Comparison of ENCODE assay signal across 8 mouse cellular contexts in genomic region chr14:34154601-34155337, GRCm38 (mm10). TPM values are rescaled to one million over a fixed set of nuclear protein-coding genes. Genes with fewer than 3 reads are reported as not detected.
DNase-seq lines count a peak whose midpoint lies in the region; ATAC-seq and TF ChIP-seq lines count a peak whose summit lies in the region.
"Had no signal": no experiment of that assay in that cellular context is flagged by ENCODE, and none has a peak within 500 bp of the region (broad histone marks: within the 10 kb centered on the region; RNA-seq: fewer than 3 reads in every experiment).

No protein-coding gene starts in this region.

- no peak overlapping the region for H3K4me3 ChIP-seq in ES-Bruce4 (ENCODE audit: low read depth, low read length)
- no peak overlapping the region for H3K4me3 ChIP-seq in layer of hippocampus, adult 2 months
- H3K4me3 ChIP-seq in midbrain, embryonic 11.5 days (ENCODE audit: low read depth, low read length) = no peak overlapping the region
- no peak overlapping the region for H3K4me3 ChIP-seq in stomach, postnatal 0 days (ENCODE audit: low read depth, low read length)

- intact Hi-C loops in heart, postnatal 14 days (cut with DNase I) = loop anchor here (2.0 kb wide), 2 partner anchors 48 to 74 kb away; no protein-coding TSS in a partner anchor

- no peak for TF ChIP-seq EP300 in ES-Bruce4 (IDR thresholded peaks at IDR 0.05; ENCODE audit: insufficient read depth, low read depth, low read length)
- no peak for TF ChIP-seq EP300 in stomach, postnatal 0 days (optimal IDR thresholded peaks at IDR 0.05)

- ATAC-seq in midbrain, embryonic 11.5 days (ENCODE audit: low FRiP score) = peak; percentile 70; the same call in 1 of the 2 replicates
- peak; percentile 83 for ATAC-seq in stomach, postnatal 0 days (ENCODE audit: low FRiP score, low TSS enrichment)

- no peaks in the 10 kb centered on the region for H3K9me3 ChIP-seq in ES-Bruce4 (replicated peaks; ENCODE audit: control insufficient read depth, insufficient read depth, low read length, poor library complexity, severe bottlenecking)
- no peaks in the 10 kb centered on the region for H3K9me3 ChIP-seq in midbrain, embryonic 11.5 days (ENCODE audit: control insufficient read depth, low read length)
- no peaks in the 10 kb centered on the region for H3K9me3 ChIP-seq in stomach, postnatal 0 days (ENCODE audit: control insufficient read depth, low read length)

- WGBS in midbrain, embryonic 11.5 days = 57% methylated on average over 9 of the region's 9 CpGs
- WGBS in stomach, postnatal 0 days = 45% methylated on average over 9 of the region's 9 CpGs

- TF ChIP-seq CTCF in ES-Bruce4 (IDR thresholded peaks at IDR 0.05; ENCODE audit: low read depth, low read length) = peak; percentile 80
- peak; percentile 84 for TF ChIP-seq CTCF in layer of hippocampus, adult 2 months (conservative IDR thresholded peaks at IDR 0.05)
- TF ChIP-seq CTCF in stomach, postnatal 0 days (IDR thresholded peaks at IDR 0.05; ENCODE audit: low read depth) = peak; percentile 90

- no peaks in the 10 kb centered on the region for H3K36me3 ChIP-seq in ES-Bruce4 (ENCODE audit: control insufficient read depth, insufficient read depth, low read length, poor library complexity, severe bottlenecking)
- H3K36me3 ChIP-seq in midbrain, embryonic 11.5 days (ENCODE audit: control insufficient read depth, insufficient read depth, low read length) = no peaks in the 10 kb centered on the region
- no peaks in the 10 kb centered on the region for H3K36me3 ChIP-seq in stomach, postnatal 0 days (ENCODE audit: control insufficient read depth, insufficient read depth, low read length)

- H3K4me2 ChIP-seq in midbrain, embryonic 11.5 days = no peak overlapping the region
- no peak overlapping the region for H3K4me2 ChIP-seq in stomach, postnatal 0 days (replicated peaks; ENCODE audit: low read depth)

- TF ChIP-seq POLR2A in ES-Bruce4 (IDR thresholded peaks at IDR 0.05; ENCODE audit: insufficient read depth, low read length) = no peak

- DNase-seq in WW6 (ENCODE audit: low read depth, low spot score) = peak; percentile 26
- peak; percentile 56 to 61 for DNase-seq in cerebellum, postnatal 36 days
- DNase-seq in heart, postnatal 14 days = peak; percentile 56 to 78
- DNase-seq in layer of hippocampus, adult 2 months (ENCODE audit: low spot score in 2 of 2) = peak; percentile 19 to 64
- DNase-seq in midbrain, embryonic 11.5 days (ENCODE audit: low spot score, missing footprints) = peak; percentile 90
- peak; percentile 65 for DNase-seq in stomach, postnatal 0 days (ENCODE audit: low spot score)

- H3K9ac ChIP-seq in ES-Bruce4 (ENCODE audit: low read depth, poor library complexity, severe bottlenecking) = no peak overlapping the region
- no peak overlapping the region for H3K9ac ChIP-seq in midbrain, embryonic 11.5 days (ENCODE audit: low read length)
- no peak overlapping the region for H3K9ac ChIP-seq in stomach, postnatal 0 days (ENCODE audit: low read length)

- H3K27me3 ChIP-seq in ES-Bruce4 (ENCODE audit: control insufficient read depth, insufficient read depth, low read length, poor library complexity, severe bottlenecking) = no peaks in the 10 kb centered on the region
- H3K27me3 ChIP-seq in midbrain, embryonic 11.5 days (ENCODE audit: control insufficient read depth, insufficient read depth, low read length) = no peaks in the 10 kb centered on the region
- 0 out of 2 replicates have a peak, but pooled peaks cover 3% of the 10 kb centered on the region for H3K27me3 ChIP-seq in stomach, postnatal 0 days (ENCODE audit: control insufficient read depth, insufficient read depth, low read length)

- H3K4me1 ChIP-seq in ES-Bruce4 (ENCODE audit: control insufficient read depth, insufficient read depth, low read length) = no peaks in the 10 kb centered on the region
- H3K4me1 ChIP-seq in midbrain, embryonic 11.5 days (ENCODE audit: control insufficient read depth, insufficient read depth, low read length) = no peaks in the 10 kb centered on the region
- H3K4me1 ChIP-seq in stomach, postnatal 0 days (replicated peaks; ENCODE audit: control insufficient read depth, insufficient read depth) = no peaks in the 10 kb centered on the region; the same call in 1 of the 2 replicates

- H3K27ac ChIP-seq in ES-Bruce4 (ENCODE audit: insufficient read depth, low read length) = no peak overlapping the region
- H3K27ac ChIP-seq in layer of hippocampus, adult 2 months = no peak overlapping the region
- H3K27ac ChIP-seq in midbrain, embryonic 11.5 days (ENCODE audit: low read depth, low read length) = no peak overlapping the region
- no peak overlapping the region for H3K27ac ChIP-seq in stomach, postnatal 0 days (replicated peaks)

RNA-seq across cellular contexts. Expression of gene Npy4r, which starts 2.5 kb away (rescaled TPM):
- polyA plus RNA-seq in ES-Bruce4 (2011; ENCODE audit: insufficient read depth, insufficient read length, low read depth, missing spikeins) = not detected in 2 replicates
- under 1 TPM; 0.07 to 0.24 TPM for total RNA-seq in heart, postnatal 14 days (2021)
- total RNA-seq in layer of hippocampus, adult 2 months (2021) = not detected
- not detected in 2 replicates for polyA plus RNA-seq in midbrain, embryonic 11.5 days (2014; fragmentation: Nextera tagmentation; extraction: Ambion mirVana)
- polyA plus RNA-seq in stomach, postnatal 0 days (2015; fragmentation: Nextera tagmentation; extraction: Ambion mirVana) = 0.22 and 0.24 TPM in 2 replicates
- total RNA-seq: left cerebral cortex, postnatal 36 days had no signal

RNA-seq across cellular contexts. Expression of gene Gprin2, which starts 46.7 kb away (rescaled TPM):
- 1.1 and 1.3 TPM in 2 replicates for polyA plus RNA-seq in ES-Bruce4 (2011; ENCODE audit: insufficient read depth, insufficient read length, low read depth, missing spikeins)
- under 1 TPM; 0.07 TPM for total RNA-seq in heart, postnatal 14 days (2021)
- 1 to 10 TPM; 1.3 to 2.6 TPM for total RNA-seq in layer of hippocampus, adult 2 months (2021)
- 0.39 and 0.60 TPM in 2 replicates for polyA plus RNA-seq in midbrain, embryonic 11.5 days (2014; fragmentation: Nextera tagmentation; extraction: Ambion mirVana)
- 0.12 and 0.46 TPM in 2 replicates for polyA plus RNA-seq in stomach, postnatal 0 days (2015; fragmentation: Nextera tagmentation; extraction: Ambion mirVana)

RNA-seq across cellular contexts. Expression of gene A630023A22Rik, which starts 52.2 kb away (rescaled TPM):
- polyA plus RNA-seq in ES-Bruce4 (2011; ENCODE audit: insufficient read depth, insufficient read length, low read depth, missing spikeins) = not detected in 2 replicates
- not detected for total RNA-seq in heart, postnatal 14 days (2021)
- not detected for total RNA-seq in layer of hippocampus, adult 2 months (2021)
- polyA plus RNA-seq in midbrain, embryonic 11.5 days (2014; fragmentation: Nextera tagmentation; extraction: Ambion mirVana) = not detected in 2 replicates
- 0.15 and 0.24 TPM in 2 replicates for polyA plus RNA-seq in stomach, postnatal 0 days (2015; fragmentation: Nextera tagmentation; extraction: Ambion mirVana)
- total RNA-seq: left cerebral cortex, postnatal 36 days had no signal

Comparison
In these comparisons a context has a peak if more than half of its experiments do, and no peak if none do; other contexts are left out.
1. DNase-seq: peak in every context shown above with its lines; median percentile 90 in midbrain, embryonic 11.5 days; 67 in heart, postnatal 14 days; 65 in stomach, postnatal 0 days; 58 in cerebellum, postnatal 36 days; 42 in layer of hippocampus, adult 2 months; 26 in WW6.